Mouse (Mus musculus) hematopoietic stem cell, adult 5-6 weeks (primary cell): ENCODE data around the gene Jund. TPM values are rescaled to one million over a fixed set of nuclear protein-coding genes. Genes with fewer than 3 reads are reported as not detected.

ENCODE experiments used
- ATAC-seq, 2 experiments: fragments of 125-278 bp in 1 of 2; replicated peaks in 1 of 2; 2 replicates each; pipeline ENCODE4 v1.8.0; 2016 to 2017; ENCODE audit warnings: inconsistent platforms in 2 of 2, mild to moderate bottlenecking in 2 of 2, moderate number of reproducible peaks in 2 of 2, low read depth in 1 of 2, moderate TSS enrichment in 1 of 2; ENCODE audit not compliant: low FRiP score in 2 of 2, poor library complexity in 2 of 2, severe bottlenecking in 2 of 2, insufficient read depth in 1 of 2, low TSS enrichment in 1 of 2
- total RNA-seq: library from RNA; stranded (forward); fragments of 172-1452, 232-1000 nt; gene quantifications from 2 replicates; pipeline ENCODE4 v1.2.3, GENCODE M21; 2017

Jund gene
- total RNA-seq = 83.4 and 89.4 TPM in 2 replicates

GRCm38 (mm10) chr8:70698310-70699109 lies at the start of gene Jund:
Jund (plus strand) TSS chr8:70698949.
- peak; percentile 43 for ATAC-seq

GRCm38 (mm10) chr8:70649324-70649723 lies 49.4 kb upstream of the Jund start:
- ATAC-seq = peak; percentile 35 to 55; a peak in 3 of 4 replicates

GRCm38 (mm10) chr8:70650351-70650750 lies 48.4 kb upstream of the Jund start:
- no peak for ATAC-seq

GRCm38 (mm10) chr8:70653226-70653625 lies 45.5 kb upstream of the Jund start:
- peak; percentile 25 to 57; a peak in 3 of 4 replicates for ATAC-seq

DNA sequence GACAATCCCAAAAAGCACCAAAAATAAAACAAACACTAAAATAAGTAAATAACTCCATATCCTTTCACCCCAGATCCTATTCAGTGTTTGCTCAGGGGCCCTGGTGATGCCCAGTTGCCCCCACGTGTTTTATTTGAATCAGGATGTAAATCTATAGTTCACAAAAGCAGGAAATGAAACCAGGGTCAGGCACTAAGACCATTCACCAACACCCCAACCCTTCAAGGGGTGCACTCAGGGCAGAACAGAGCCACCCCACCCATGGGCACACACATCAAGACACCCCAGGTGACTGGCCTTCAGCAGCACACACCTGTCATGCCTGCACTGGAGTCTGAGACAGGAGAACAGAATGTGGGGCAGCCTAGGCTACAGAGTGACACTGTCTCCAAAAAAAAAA lies 44.6 kb upstream of the Jund start:
- no peak for ATAC-seq

GRCm38 (mm10) chr8:70655469-70655868 lies 43.3 kb upstream of the Jund start:
- no peak for ATAC-seq

- ATAC-seq = no peak
Observed at GRCm38 (mm10) chr8:70656193-70656790, 42.5 kb upstream of the Jund start.

DNA sequence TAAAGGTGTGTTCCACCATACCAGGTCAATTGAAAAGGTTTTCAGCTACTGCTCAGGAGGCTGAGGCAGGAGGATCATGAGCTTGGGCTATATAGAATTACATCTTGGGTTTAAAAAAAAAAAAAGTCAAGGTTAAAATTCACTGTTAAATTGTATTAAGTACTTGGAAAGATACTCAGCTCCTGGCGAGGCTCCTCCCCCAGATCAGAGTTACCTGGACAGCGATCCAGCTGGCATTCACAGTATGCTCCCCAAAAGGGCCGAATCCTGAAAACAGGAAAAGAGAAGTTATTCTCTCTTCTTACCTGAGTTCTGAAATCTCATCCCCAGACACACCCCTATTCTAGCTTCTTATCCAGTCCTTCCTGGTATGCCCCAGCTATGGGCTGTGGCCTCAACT lies 41.5 kb upstream of the Jund start:
- ATAC-seq = no peak

- ATAC-seq = no peak
Observed at GRCm38 (mm10) chr8:70657739-70658138, 41.0 kb upstream of the Jund start.

GRCm38 (mm10) chr8:70658897-70659603 lies 39.7 kb upstream of the Jund start:
- peak in 1 of 2 experiments; percentile 43; a peak in 3 of 4 replicates for ATAC-seq

DNA sequence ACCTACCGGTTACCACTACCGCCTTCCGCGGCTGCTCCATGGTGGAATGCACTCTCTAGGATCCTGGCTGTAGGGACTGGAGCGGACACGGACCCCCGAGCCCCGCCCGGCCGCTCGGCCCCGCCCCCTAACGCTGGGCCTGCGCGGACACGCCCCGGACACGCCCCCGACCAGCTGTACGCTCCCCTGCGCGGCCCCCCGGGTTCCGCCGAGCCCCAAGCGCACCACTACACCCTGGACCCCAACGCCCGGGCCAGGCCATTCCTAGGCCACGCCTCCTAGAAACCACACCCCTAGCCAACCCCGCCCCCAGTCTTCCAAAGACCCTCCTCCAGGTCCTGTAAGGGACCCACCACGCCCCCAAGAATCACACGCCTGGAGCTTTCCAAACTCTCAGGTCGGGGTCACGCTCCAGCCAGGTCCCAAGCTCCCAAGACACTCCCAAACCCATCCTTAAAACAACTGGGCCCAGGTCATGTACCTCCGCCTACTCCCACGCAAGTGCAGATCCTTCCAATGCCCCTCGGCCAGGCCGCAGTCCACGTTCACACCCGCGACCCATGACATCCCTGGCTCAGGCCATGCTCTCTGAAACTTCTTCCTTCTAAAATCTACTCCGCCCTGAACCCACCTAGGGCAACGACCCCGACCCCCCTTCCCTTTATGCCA lies 39.0 kb upstream of the Jund start:
- ATAC-seq = peak; percentile 82 to 86

DNA sequence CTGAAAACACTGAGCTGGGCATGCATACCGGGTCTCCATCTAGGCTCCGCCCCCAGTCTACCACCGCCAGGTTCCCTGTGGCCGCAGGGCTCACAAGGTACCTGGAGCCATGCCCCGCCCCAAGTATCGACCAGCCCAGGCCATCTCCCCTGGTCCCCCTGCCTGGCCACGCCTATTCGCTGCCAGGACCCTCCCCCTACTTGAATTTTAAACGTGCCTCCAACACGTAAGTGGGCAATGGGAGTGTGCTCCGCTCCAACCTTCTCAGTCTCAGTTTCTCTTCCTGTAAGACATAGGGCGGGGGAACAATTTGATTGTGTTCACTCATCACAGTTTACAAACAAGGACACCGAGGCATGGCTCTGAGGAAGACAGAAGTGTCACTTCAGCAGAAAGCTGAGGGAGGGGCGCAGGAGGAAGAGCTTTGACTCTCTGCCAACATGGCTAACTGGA lies 38.5 kb upstream of the Jund start, which contains the start of gene Pgpep1:
Pgpep1 (minus strand) TSS at position 116 of the 453 bp plus-strand sequence.
- ATAC-seq = peak; percentile 30 to 40

DNA sequence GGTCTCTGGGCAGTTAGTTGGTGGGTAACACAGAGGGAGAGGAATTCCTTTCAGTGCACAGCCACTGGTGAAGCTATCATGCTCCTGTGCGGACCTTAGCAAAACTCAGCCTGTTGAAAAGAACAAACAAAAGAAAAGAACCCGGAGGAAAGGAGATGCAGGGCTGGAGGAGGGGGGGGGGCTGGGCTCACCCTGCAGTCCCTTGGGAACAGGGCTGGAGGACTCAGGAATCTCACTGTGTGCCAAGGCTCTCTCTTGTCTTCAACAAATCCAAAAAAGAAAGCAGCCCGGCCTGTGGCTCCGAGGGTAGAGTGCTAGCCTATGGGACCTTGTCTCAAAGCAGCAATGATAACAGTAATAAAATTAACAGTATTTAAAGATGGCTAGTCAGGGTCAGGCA lies 35.1 kb upstream of the Jund start:
- no peak for ATAC-seq

- no peak for ATAC-seq
Observed at GRCm38 (mm10) chr8:70664631-70665030, 34.1 kb upstream of the Jund start.

DNA sequence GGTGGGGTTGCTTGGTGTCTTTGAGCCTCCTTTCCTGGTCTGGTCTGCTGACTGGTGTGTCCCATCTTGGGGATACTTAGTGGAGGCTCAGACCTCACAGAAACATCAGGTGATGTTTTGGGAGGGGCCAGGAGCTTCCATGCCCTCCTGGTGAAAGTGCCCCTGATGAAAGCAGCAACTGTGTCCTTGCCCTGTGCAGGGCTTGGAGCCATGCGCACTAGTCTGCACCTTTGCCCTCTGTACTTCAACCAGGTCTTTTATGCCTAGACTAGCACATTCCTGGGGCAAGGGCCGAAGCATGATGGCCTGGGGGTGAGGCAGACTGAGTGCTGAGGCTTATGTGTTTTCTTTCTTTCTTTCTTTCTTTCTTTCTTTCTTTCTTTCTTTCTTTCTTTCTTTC lies 33.1 kb upstream of the Jund start:
- ATAC-seq = no peak

DNA sequence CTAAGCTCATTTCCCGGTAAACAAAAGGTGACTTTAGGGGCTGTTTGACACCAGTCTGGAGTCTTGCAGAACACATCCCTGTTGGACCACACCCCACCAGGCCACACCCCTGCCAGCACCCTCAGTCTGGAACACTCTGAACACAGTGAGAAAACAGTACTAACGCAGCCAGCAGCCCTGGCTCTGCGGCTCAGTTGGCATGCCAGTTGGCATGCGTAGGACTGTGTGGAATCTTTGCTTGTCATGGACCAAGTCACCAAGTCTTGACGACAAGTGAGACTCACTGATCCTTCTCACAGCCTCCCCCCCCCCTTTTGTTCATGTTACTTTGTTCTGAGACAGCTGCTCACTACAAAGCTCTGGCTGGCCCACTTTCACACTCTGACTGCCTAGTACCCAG lies 31.7 kb upstream of the Jund start:
- no peak for ATAC-seq

GRCm38 (mm10) chr8:70671615-70672324 lies 27.0 kb upstream of the Jund start:
- no peak for ATAC-seq
